Mouse (Mus musculus): ENCODE measurements around the gene Gm44805. TPM values are rescaled to one million over a fixed set of nuclear protein-coding genes. Genes with fewer than 3 reads are reported as not detected.
A peak's percentile ranks its signal among the peaks of the same experiment; 100 is the strongest.
"Not testable (repeated sequence)": the region's sequence is repeated elsewhere in the genome, so short reads cannot be mapped to it uniquely, and the experiment has no call there.

The Gm44805 gene
- total RNA-seq, 4 experiments from 2014 or later = not detected

- DNase-seq (ENCODE audit: low spot score in 2 of 2) = no peak
Observed at GRCm38 (mm10) chr7:19699827-19700148, 18.6 kb upstream of the Gm44805 start.

GRCm38 (mm10) chr7:19698907-19699826 lies 17.9 kb upstream of the Gm44805 start, which contains the start of gene Apoe:
TSS of gene Apoe (minus strand) at chr7:19699188.
- peak in 1 of 2 experiments; percentile 32 for DNase-seq (ENCODE audit: low spot score in 2 of 2)

GRCm38 (mm10) chr7:19697949-19698906 lies 17.0 kb upstream of the Gm44805 start:
- no peak for DNase-seq (ENCODE audit: low spot score in 2 of 2)

- no peak for DNase-seq (ENCODE audit: low spot score in 2 of 2)
Observed at GRCm38 (mm10) chr7:19696336-19696873, 15.2 kb upstream of the Gm44805 start.

- DNase-seq (ENCODE audit: low spot score in 2 of 2) = no peak
Observed at GRCm38 (mm10) chr7:19695881-19696280, 14.7 kb upstream of the Gm44805 start.

GRCm38 (mm10) chr7:19695213-19695594 lies 14.0 kb upstream of the Gm44805 start:
- DNase-seq (ENCODE audit: low spot score in 2 of 2) = no peak

GRCm38 (mm10) chr7:19694336-19695212 lies 13.4 kb upstream of the Gm44805 start:
- DNase-seq (ENCODE audit: low spot score in 2 of 2) = no peak

GRCm38 (mm10) chr7:19693421-19693820 lies 12.2 kb upstream of the Gm44805 start:
- DNase-seq (ENCODE audit: low spot score in 2 of 2) = peak in 1 of 2 experiments; percentile 38

- no peak for DNase-seq (ENCODE audit: low spot score in 2 of 2)
Observed at GRCm38 (mm10) chr7:19691873-19692865, 10.9 kb upstream of the Gm44805 start, which contains the start of gene Apoc1. TSS of gene Apoc1 (minus strand) at chr7:19692660.

GRCm38 (mm10) chr7:19691434-19691833 lies 10.2 kb upstream of the Gm44805 start:
- no peak for DNase-seq (ENCODE audit: low spot score in 2 of 2)

- DNase-seq (ENCODE audit: low spot score in 2 of 2) = no peak
Observed at GRCm38 (mm10) chr7:19690845-19691244, 9.6 kb upstream of the Gm44805 start.

- DNase-seq (ENCODE audit: low spot score in 2 of 2) = no peak
Observed at GRCm38 (mm10) chr7:19688611-19689010, 7.4 kb upstream of the Gm44805 start.

GRCm38 (mm10) chr7:19688101-19688500 lies 6.9 kb upstream of the Gm44805 start:
- no peak for DNase-seq (ENCODE audit: low spot score in 2 of 2)

GRCm38 (mm10) chr7:19686927-19687583 lies 5.8 kb upstream of the Gm44805 start:
- DNase-seq (ENCODE audit: low spot score in 2 of 2) = not testable (repeated sequence)

- no peak for DNase-seq (ENCODE audit: low spot score in 2 of 2)
Observed at GRCm38 (mm10) chr7:19686521-19686920, 5.3 kb upstream of the Gm44805 start.

- no peak for DNase-seq (ENCODE audit: low spot score in 2 of 2)
Observed at GRCm38 (mm10) chr7:19685374-19685773, 4.2 kb upstream of the Gm44805 start.

GRCm38 (mm10) chr7:19683771-19684201 lies 2.6 kb upstream of the Gm44805 start:
- DNase-seq (ENCODE audit: low spot score in 2 of 2) = no peak

- no peak for DNase-seq (ENCODE audit: low spot score in 2 of 2)
Observed at GRCm38 (mm10) chr7:19682979-19683378, 1.8 kb upstream of the Gm44805 start.

GRCm38 (mm10) chr7:19680702-19681101 lies 521 bp downstream of the Gm44805 start:
- DNase-seq (ENCODE audit: low spot score in 2 of 2) = no peak

Measured in gastrocnemius, adult 8-10 months (tissue).